Mouse (Mus musculus) liver, embryonic 14.5 days (tissue): ENCODE results near the gene Amigo3. TPM values are rescaled to one million over a fixed set of nuclear protein-coding genes. Genes with fewer than 3 reads are reported as not detected.
A peak's percentile ranks its signal among the peaks of the same experiment; 100 is the strongest.

Experiments used
- ATAC-seq: fragments of 200-750 bp; cut with Nextera tagmentation; 2 replicates; pipeline ENCODE4 v1.8.0; 2017; ENCODE audit warnings: moderate number of reproducible peaks, mild to moderate bottlenecking, moderate library complexity; ENCODE audit not compliant: insufficient read depth
- DNase-seq, 3 experiments: peaks; one replicate each; pipeline ENCODE4 v3.0.0-alpha.2; 2012 to 2013; ENCODE audit warnings: low read depth in 3 of 3, low spot score in 3 of 3
- H3K27ac ChIP-seq: fragments of 300-500 bp; sonication (generic); 2 replicates; pipeline ENCODE4 v1.5.1; 2014; ENCODE audit warnings: moderate library complexity, mild to moderate bottlenecking, control low read depth, inconsistent platforms
- H3K27me3 ChIP-seq: fragments of 300-500 bp; sonication (generic); 2 replicates; pipeline ENCODE4 v1.6.1; 2014; ENCODE audit warnings: mild to moderate bottlenecking, low read length, moderate library complexity; ENCODE audit not compliant: control insufficient read depth, insufficient read depth
- H3K36me3 ChIP-seq: fragments of 300-500 bp; sonication (generic); replicated peaks from 2 replicates; pipeline ENCODE4 v1.6.1; 2014; ENCODE audit warnings: low read depth; ENCODE audit not compliant: control insufficient read depth, insufficient read depth
- H3K4me1 ChIP-seq, 2 experiments: fragments of 200-500 bp in 1 of 2; fragments of 300-500 bp in 1 of 2; sonication (generic) in 1 of 2; replicated peaks; 2 replicates each; pipeline ENCODE4 v1.6.1; 2012 to 2014; ENCODE audit warnings: antibody characterized with exemption in 1 of 2, inconsistent platforms in 1 of 2, low read length in 1 of 2; ENCODE audit not compliant: control insufficient read depth in 2 of 2, insufficient read depth in 2 of 2
- H3K4me2 ChIP-seq: fragments of 300-500 bp; sonication (generic); 2 replicates; pipeline ENCODE4 v1.6.1; 2014; ENCODE audit warnings: low read depth, mild to moderate bottlenecking, control low read depth, moderate library complexity
- H3K4me3 ChIP-seq, 2 experiments: fragments of 200-500 bp in 1 of 2; fragments of 300-500 bp in 1 of 2; sonication (generic) in 1 of 2; 2 replicates each; pipeline ENCODE4 v1.5.1; 2012 to 2014; ENCODE audit warnings: low read depth in 2 of 2, low read length in 2 of 2, mild to moderate bottlenecking in 2 of 2, control low read depth in 1 of 2, inconsistent platforms in 1 of 2, moderate library complexity in 1 of 2; ENCODE audit not compliant: insufficient read depth in 1 of 2
- H3K9ac ChIP-seq: fragments of 300-500 bp; sonication (generic); replicated peaks from 2 replicates; pipeline ENCODE4 v1.6.1; 2014; ENCODE audit warnings: mild to moderate bottlenecking, control low read depth, moderate library complexity
- H3K9me3 ChIP-seq: fragments of 300-500 bp; sonication (generic); 2 replicates; pipeline ENCODE4 v1.6.1; 2016; ENCODE audit warnings: low read length, mixed read lengths; ENCODE audit not compliant: control insufficient read depth
- CTCF ChIP-seq: IDR thresholded peaks from 2 replicates; pipeline ENCODE4 v1.5.1; 2016; ENCODE audit warnings: antibody characterized with exemption, low read depth, control low read depth
- EP300 ChIP-seq: IDR thresholded peaks from 2 replicates; pipeline ENCODE4 v1.6.1; 2016; ENCODE audit warnings: antibody characterized with exemption, low read depth
- WGBS: fragments of 180-500 bp; shearing (Covaris S2); extraction: QIAGEN DNeasy Blood & Tissue Kit; methylation state at CpG from one replicate; pipeline ENCODE4 v1.1.7; 2014; ENCODE audit not compliant: insufficient replicate concordance; 5-methylcytosine and 5-hydroxymethylcytosine counted together
- polyA plus RNA-seq, 2 experiments: library from polyadenylated mRNA; depleted of rRNA in 1 of 2; stranded (reverse) in 1 of 2; unstranded in 1 of 2; fragments of >200 nt; fragmentation: Nextera tagmentation in 1 of 2; extraction: Ambion mirVana in 1 of 2; gene quantifications; 2 replicates each; pipeline versions ENCODE4 v1.2.1 to v1.2.3; 2012 to 2014

Gene Amigo3
- polyA plus RNA-seq, 2 experiments: 0.51 to 0.89 TPM

- Histone ChIP-seq H3K9me3 (no peaks in the 10 kb centered on the region), H3K4me1 (0 out of 4 replicates have a peak, but pooled peaks cover 0 to 6% of the 10 kb centered on the region in 2 experiments), H3K4me3 (no peak overlapping the region), H3K27me3 (no peaks in the 10 kb centered on the region), H3K36me3 (peaks cover 45% of the 10 kb centered on the region), H3K27ac (no peak overlapping the region), H3K9ac (no peak overlapping the region), H3K4me2 (no peak overlapping the region)
- ATAC-seq: no peak
- 87% methylated on average over 5 of the region's 5 CpGs for WGBS
- no peak for DNase-seq
- TF ChIP-seq EP300: no peak
Measured at GRCm38 (mm10) chr9:108032126-108032525, 20.8 kb upstream of the Amigo3 start.

- Histone ChIP-seq H3K9me3 (no peaks in the 10 kb centered on the region), H3K9ac (no peak overlapping the region), H3K4me2 (no peak overlapping the region), H3K27ac (no peak overlapping the region), H3K36me3 (peaks cover 32% of the 10 kb centered on the region), H3K4me1 (0 out of 4 replicates have a peak, but pooled peaks cover 0 to 6% of the 10 kb centered on the region in 2 experiments), H3K27me3 (no peaks in the 10 kb centered on the region), H3K4me3 (no peak overlapping the region)
- ATAC-seq (peak; percentile 23; the same call in 1 of the 2 replicates), DNase-seq (peak in 1 of 3 experiments; percentile 41)
- TF ChIP-seq CTCF: no peak; the same call in 1 of the 2 replicates
- no peak for TF ChIP-seq EP300
- 85% methylated on average over 2 of the region's 2 CpGs for WGBS
Measured at GRCm38 (mm10) chr9:108035331-108036156, 17.4 kb upstream of the Amigo3 start.

GRCm38 (mm10) chr9:108044751-108045492 is 8.0 kb upstream of the Amigo3 start:
- Histone ChIP-seq H3K9me3 (no peaks in the 10 kb centered on the region), H3K4me2 (no peak overlapping the region), H3K27me3 (no peaks in the 10 kb centered on the region), H3K27ac (no peak overlapping the region), H3K36me3 (peaks cover 59% of the 10 kb centered on the region), H3K4me3 (no peak overlapping the region), H3K4me1 (peaks cover 18 to 25% of the 10 kb centered on the region in 2 experiments), H3K9ac (no peak overlapping the region)
- TF ChIP-seq EP300: no peak
- peak; percentile 54 for TF ChIP-seq CTCF
- no peak for DNase-seq
- ATAC-seq: no peak
- WGBS: 94% methylated on average over 8 of the region's 8 CpGs

- ATAC-seq: no peak
- WGBS: 81% methylated on average over 4 of the region's 4 CpGs
- Histone ChIP-seq H3K27me3 (no peaks in the 10 kb centered on the region), H3K9ac (no peak overlapping the region), H3K9me3 (no peaks in the 10 kb centered on the region), H3K27ac (no peak overlapping the region), H3K36me3 (peaks cover 61% of the 10 kb centered on the region), H3K4me3 (no peak overlapping the region), H3K4me1 (peaks cover 22 to 30% of the 10 kb centered on the region in 2 experiments), H3K4me2 (no peak overlapping the region)
- no peak for DNase-seq
- TF ChIP-seq EP300 (no peak), CTCF (no peak)
Measured at GRCm38 (mm10) chr9:108046582-108046981, 6.4 kb upstream of the Amigo3 start.
